ENCODE assay signal across 31 mouse cellular contexts in the genomic region with DNA sequence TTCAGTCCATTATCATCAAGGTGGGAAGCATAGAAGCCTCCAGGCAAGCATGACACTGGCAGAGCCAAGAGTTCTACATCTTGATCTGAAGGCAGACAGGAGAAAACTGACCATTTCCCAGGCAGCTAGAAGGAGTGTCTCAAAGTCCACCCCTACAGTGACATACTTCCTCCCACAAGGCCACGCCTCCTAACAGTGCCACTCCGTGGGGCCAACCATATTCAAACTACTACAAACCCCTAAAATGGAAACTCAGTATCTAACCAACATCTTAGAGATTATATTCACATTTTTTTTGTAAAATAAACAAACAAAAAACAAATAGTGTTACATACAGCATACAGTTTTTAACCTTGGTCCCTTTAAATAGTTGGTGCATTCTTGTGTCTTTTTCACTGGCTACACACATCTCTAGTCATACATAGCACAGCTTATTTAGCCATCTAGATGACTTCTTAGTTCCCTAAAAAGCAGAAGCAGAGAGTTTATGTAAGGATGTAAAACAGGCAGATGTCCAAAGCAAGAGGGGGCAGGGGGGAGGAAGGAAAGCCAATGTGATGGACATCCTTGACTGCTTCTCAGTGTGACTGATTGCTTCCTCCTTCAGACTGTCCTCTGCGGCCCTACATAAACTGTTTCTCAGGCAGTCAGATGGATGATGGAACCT.
DNase-seq lines count a peak whose midpoint lies in the region; ATAC-seq lines count a peak whose summit lies in the region.
"Had no signal": no experiment of that assay in that cellular context is flagged by ENCODE, and none has a peak within 500 bp of the region (broad histone marks: within the 10 kb centered on the region; RNA-seq: fewer than 3 reads in every experiment).

No protein-coding gene starts in this region.

- no peak for DNase-seq in lung, adult 18-20 months
- DNase-seq in A20 (ENCODE audit: low read depth, low spot score) = peak; percentile 64
- no peak for DNase-seq in adrenal gland, adult (ENCODE audit: inconsistent age in 2 of 2, low spot score in 1 of 2)
- no peak for DNase-seq in kidney, postnatal 36 days
- DNase-seq in thymus, postnatal 4 days = no peak
- DNase-seq: adrenal gland, postnatal 14 days; cerebellum, adult 11-12 months; cerebellum, adult 9-11 months; gastrocnemius, postnatal 10 days; heart, postnatal 4 days; kidney, adult 11 months; kidney, postnatal 14 days; midbrain, embryonic 14.5 days; retina, postnatal 1 day; right cerebral cortex, postnatal 14 days; thymus, adult 18-20 months had no signal

- no peaks in the 10 kb centered on the region for H3K36me3 ChIP-seq in lung, embryonic 16.5 days (ENCODE audit: control insufficient read depth, insufficient read depth, low read length)
- H3K36me3 ChIP-seq: embryonic facial prominence, embryonic 13.5 days; forebrain, embryonic 10.5 days; heart, embryonic 10.5 days; hindbrain, embryonic 15.5 days; limb, embryonic 13.5 days; liver, embryonic 12.5 days; lung, embryonic 15.5 days had no signal

- H3K4me2 ChIP-seq in lung, embryonic 16.5 days (ENCODE audit: low read depth, low read length) = no peak overlapping the region
- H3K4me2 ChIP-seq: embryonic facial prominence, embryonic 13.5 days; hindbrain, embryonic 15.5 days; limb, embryonic 13.5 days; liver, embryonic 12.5 days; lung, embryonic 15.5 days had no signal

- no peaks in the 10 kb centered on the region for H3K9me3 ChIP-seq in lung, embryonic 16.5 days (ENCODE audit: control insufficient read depth, low read length)
- H3K9me3 ChIP-seq: embryonic facial prominence, embryonic 13.5 days; forebrain, embryonic 10.5 days; heart, embryonic 10.5 days; hindbrain, embryonic 15.5 days; limb, embryonic 13.5 days; liver, embryonic 12.5 days; lung, embryonic 15.5 days had no signal

- no peak overlapping the region for H3K9ac ChIP-seq in lung, embryonic 16.5 days (ENCODE audit: low read length)
- H3K9ac ChIP-seq: embryonic facial prominence, embryonic 13.5 days; hindbrain, embryonic 15.5 days; limb, embryonic 13.5 days; liver, embryonic 12.5 days; lung, embryonic 15.5 days had no signal

- no peak overlapping the region for H3K4me3 ChIP-seq in lung, embryonic 16.5 days (ENCODE audit: low read length)
- H3K4me3 ChIP-seq: embryonic facial prominence, embryonic 13.5 days; forebrain, embryonic 10.5 days; heart, embryonic 10.5 days; hindbrain, embryonic 15.5 days; left cerebral cortex, adult 2 months; limb, embryonic 13.5 days; liver, embryonic 12.5 days; lung, embryonic 15.5 days had no signal

- H3K27ac ChIP-seq in lung, embryonic 16.5 days (ENCODE audit: low read length) = no peak overlapping the region
- H3K27ac ChIP-seq: embryonic facial prominence, embryonic 13.5 days; forebrain, embryonic 10.5 days; heart, embryonic 10.5 days; hindbrain, embryonic 15.5 days; left cerebral cortex, adult 2 months; limb, embryonic 13.5 days; liver, embryonic 12.5 days; lung, embryonic 15.5 days; stomach, postnatal 0 days had no signal

- H3K4me1 ChIP-seq in lung, embryonic 16.5 days (replicated peaks; ENCODE audit: control insufficient read depth, insufficient read depth, low read length) = no peaks in the 10 kb centered on the region
- H3K4me1 ChIP-seq: embryonic facial prominence, embryonic 13.5 days; heart, embryonic 10.5 days; hindbrain, embryonic 15.5 days; limb, embryonic 13.5 days; liver, embryonic 12.5 days had no signal

- ATAC-seq in lung, embryonic 16.5 days (ENCODE audit: low read depth) = 0 out of 2 replicates have a peak, but pooled peaks have one; percentile 36
- ATAC-seq in common myeloid progenitor, adult 5-6 weeks (replicated peaks; ENCODE audit: low read depth, poor library complexity, severe bottlenecking) = peak; percentile 97
- peak; percentile 43 for ATAC-seq in megakaryocyte, adult 5-6 weeks (ENCODE audit: poor library complexity, severe bottlenecking)
- ATAC-seq: forebrain, embryonic 16.5 days; inflammation-experienced regulatory T-cells, adult 6 months; liver, embryonic 12.5 days; Patski had no signal

- WGBS in lung, embryonic 16.5 days = 73% methylated on average over 3 of the region's 3 CpGs

- H3K27me3 ChIP-seq in lung, embryonic 16.5 days (ENCODE audit: control insufficient read depth, insufficient read depth, low read depth, low read length) = no peaks in the 10 kb centered on the region
- H3K27me3 ChIP-seq: embryonic facial prominence, embryonic 13.5 days; hindbrain, embryonic 15.5 days; limb, embryonic 13.5 days; liver, embryonic 12.5 days; lung, embryonic 15.5 days; Patski had no signal

Comparison
In these comparisons a context has a peak if more than half of its experiments do, and no peak if none do; other contexts are left out.
1. ATAC-seq: peak in every context shown above with its lines; median percentile 97 in common myeloid progenitor, adult 5-6 weeks; 43 in megakaryocyte, adult 5-6 weeks; 36 in lung, embryonic 16.5 days.